Mouse (Mus musculus): Measurements from ENCODE around the gene Mfsd4b4. TPM values are rescaled to one million over a fixed set of nuclear protein-coding genes. Genes with fewer than 3 reads are reported as not detected.

Mfsd4b4 gene
- 1 to 10 TPM; 3.9 to 4.1 TPM for total RNA-seq (2023)

DNA sequence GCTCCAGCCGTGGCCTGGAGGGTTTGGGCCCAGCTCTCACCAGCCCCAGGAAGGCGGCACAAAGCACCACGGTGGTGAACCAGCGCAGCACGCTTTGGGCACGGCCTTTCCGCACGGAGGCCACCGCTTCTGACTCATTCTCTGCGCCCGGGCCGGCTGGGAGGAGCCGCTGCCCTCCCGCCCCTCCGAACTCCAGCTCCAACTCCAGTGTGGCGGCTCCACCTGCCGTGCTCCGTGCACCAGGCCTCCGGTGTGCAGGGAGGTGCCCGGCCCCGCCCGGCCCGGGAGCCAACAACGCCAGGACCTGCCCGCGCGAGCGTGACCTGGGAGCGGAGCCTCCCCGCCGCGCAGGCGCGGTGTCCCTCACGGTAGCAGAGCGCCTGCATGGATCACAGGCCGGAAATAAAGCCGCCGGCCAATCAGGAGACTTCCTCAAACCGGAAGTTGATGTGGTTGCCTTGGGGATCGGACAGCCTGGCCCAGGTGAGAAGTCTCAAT is at the start of gene Mfsd4b4:
Gene Mfsd4b4 (minus strand): TSS at position 365 of the 498 bp plus-strand sequence.

DNA sequence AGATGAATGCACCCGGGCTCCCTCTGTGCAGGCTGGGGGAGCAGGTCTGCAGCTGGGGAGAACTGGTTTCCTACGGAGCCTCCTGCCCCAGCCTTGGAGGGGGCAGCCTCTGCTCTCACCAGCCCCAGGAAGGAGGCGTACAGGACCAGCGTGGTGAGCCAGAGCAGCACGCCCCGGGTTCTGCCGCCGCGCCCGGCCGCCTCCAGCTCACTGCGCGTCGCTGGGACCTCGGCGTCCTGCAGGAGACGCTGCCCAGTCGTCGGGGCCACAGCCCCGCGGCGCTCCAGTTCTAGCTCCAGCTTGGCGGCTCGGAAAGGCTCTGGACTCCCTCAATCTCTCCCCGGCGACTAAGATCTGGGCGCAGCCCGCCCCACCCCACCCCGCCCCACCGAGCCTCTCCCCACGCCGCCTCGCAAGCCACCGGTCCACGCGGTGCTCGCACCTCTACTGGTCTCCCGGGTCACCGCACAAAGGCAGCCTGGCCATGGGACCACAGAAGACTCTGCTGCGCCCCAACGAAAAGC is 27.6 kb upstream of the Mfsd4b4 start, which contains the start of gene Mfsd4b2:
Gene Mfsd4b2 (minus strand): TSS at position 308 of the 524 bp plus-strand sequence.

Other genes starting within 250 kb of the Mfsd4b4 start
- 10 to 100 TPM; 21.3 to 23.0 TPM for gene Rev3l, start 167.1 kb downstream of the Mfsd4b4 start, total RNA-seq (2023)
- under 1 TPM in 1 of 2 experiments, not detected in 1; 0.30 TPM for gene Mfsd4b2, start 27.7 kb upstream of the Mfsd4b4 start, total RNA-seq (2023)
- 1 to 10 TPM; 1.4 to 2.2 TPM for gene Mfsd4b3, start 60.9 kb upstream of the Mfsd4b4 start, total RNA-seq (2023)
- 1 to 10 TPM; 1.4 TPM for gene Mfsd4b5, start 87.4 kb upstream of the Mfsd4b4 start, total RNA-seq (2023)
- not detected for gene Mfsd4b1, start 126.0 kb upstream of the Mfsd4b4 start, total RNA-seq (2023)
- 10 to 100 TPM; 48.7 to 48.8 TPM for gene Slc16a10, start 243.0 kb upstream of the Mfsd4b4 start, total RNA-seq (2023)